Mouse (Mus musculus) kidney, postnatal 10 days (tissue): ENCODE results near the gene Nell1.

Source experiments
- DNase-seq: peaks from one replicate; pipeline ENCODE4 v3.0.0; 2021; ENCODE audit warnings: mixed read lengths

Gene Nell1

GRCm38 (mm10) chr7:50053704-50054103 lies 79.0 kb downstream of the Nell1 start:
- DNase-seq: no peak

DNA sequence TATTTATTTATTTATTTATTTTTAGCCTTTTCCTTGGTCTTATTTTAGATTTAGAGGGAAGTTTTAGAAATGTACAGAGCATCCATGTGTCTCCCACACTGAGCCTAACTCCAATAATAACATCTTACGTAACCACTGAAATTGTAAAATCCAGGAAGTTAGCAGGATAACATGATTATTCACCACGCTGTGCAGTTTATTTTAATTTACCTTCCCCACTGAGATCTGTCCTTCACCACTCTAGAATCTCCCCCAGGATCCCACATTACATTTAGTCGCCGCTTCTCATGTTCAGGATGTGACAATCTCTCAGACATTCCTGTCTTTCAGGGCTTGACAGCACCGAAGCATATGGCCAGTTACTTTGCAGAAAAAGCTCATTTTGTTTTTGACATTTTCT lies 119.8 kb downstream of the Nell1 start:
- DNase-seq: no peak

GRCm38 (mm10) chr7:50105612-50106321 lies 131.1 kb downstream of the Nell1 start:
- DNase-seq: peak; percentile 11

- DNase-seq: no peak
Observed at GRCm38 (mm10) chr7:50107261-50107660, 132.6 kb downstream of the Nell1 start.

GRCm38 (mm10) chr7:50118348-50118747 lies 143.7 kb downstream of the Nell1 start:
- DNase-seq: no peak

DNA sequence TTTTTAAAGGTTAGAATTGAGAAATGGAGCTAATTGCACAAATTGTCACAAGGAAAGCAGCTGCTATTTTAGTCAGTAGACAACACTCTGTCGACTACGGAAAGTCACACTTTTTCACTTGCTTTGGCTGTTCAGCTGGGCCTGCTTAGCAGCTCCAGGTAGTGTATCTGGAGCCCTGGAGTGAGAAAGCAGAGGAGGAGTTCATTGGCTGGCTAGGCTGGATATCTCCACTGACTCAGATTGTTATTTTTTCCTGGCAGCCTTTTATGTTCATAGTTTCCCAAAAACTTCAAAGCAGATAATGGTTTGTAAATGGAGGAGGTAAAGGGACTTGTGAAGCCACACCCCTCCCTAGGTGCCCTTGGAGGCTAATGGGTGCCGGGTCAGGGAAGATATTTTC lies 163.0 kb downstream of the Nell1 start:
- no peak for DNase-seq

DNA sequence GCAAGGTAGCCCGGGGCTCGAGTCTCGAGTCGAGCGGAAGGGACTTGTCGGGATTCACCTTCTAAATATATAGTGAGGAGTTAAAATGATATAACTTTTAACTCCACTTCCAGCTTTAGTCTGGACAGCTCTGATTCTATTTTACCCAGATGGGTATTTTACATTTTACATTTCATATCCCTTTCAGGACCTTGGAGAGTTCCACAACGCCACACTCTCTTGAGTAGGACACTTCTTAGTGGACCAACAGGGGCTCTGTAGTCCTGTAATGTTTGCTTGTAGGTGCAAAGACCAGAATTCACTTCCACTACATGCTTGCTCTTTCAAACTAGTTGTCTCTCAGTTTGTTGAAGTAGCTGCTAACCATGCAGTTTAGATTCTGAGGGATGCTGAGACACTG lies 174.7 kb downstream of the Nell1 start:
- DNase-seq: peak; percentile 25

GRCm38 (mm10) chr7:50150838-50151237 lies 176.2 kb downstream of the Nell1 start:
- DNase-seq: no peak

DNA sequence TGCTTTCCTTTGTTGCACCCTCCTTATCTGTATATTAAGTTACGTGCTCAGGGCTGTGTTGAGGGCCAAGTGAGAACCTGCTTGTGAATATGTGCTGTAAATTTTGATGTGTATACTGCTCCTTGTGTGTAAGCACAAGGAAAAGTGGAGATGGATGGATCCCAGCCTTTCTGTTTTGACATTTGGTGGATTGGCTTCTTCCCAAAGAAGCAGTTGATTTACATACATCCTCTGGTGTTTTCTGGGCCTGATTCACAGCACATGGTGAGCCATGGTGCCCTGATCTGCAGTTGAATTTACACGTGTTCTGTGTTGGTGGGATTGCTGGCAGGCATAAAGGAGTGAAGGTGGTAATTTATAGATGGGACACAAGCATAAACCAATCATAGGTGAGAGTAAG lies 179.0 kb downstream of the Nell1 start:
- DNase-seq: no peak

GRCm38 (mm10) chr7:50162602-50163001 lies 187.9 kb downstream of the Nell1 start:
- no peak for DNase-seq

DNA sequence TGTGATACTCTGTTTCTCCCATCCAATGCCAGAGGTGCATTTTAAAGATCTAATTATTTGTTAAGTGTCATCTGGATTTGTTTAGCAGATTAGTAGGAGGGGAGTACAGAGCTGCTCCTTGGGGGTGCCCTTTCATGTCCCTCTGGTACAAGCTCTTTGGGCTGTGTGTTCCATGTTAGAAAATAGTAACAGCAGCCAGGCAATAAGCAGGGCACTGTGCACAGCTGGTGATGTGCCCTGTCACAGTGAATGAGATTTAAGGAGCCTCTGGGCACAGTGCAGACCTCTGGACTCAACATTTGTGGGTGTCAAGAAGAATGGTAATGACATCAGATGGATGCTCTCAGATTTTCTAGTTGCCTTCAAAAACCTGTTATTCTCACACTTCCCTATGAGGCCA lies 194.1 kb downstream of the Nell1 start:
- DNase-seq: no peak

DNA sequence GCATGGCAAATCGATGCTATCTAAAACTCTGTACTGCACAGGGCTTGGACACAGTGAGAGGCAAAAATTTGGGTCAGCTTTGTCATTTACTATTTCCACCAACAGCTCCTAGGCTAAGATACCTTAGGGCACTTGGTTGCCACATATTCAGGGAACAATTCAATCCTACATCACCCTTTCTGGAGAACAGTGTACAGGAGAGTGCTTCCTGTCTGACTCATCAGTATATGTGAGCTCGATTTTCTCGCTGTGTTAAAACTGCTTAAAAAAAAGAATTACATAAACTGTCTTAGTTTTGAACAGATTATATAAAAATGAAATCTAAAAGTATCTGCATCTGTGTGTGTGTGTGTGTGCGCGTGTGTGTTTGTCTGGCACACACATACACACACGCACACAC lies 211.6 kb downstream of the Nell1 start:
- DNase-seq: no peak

DNA sequence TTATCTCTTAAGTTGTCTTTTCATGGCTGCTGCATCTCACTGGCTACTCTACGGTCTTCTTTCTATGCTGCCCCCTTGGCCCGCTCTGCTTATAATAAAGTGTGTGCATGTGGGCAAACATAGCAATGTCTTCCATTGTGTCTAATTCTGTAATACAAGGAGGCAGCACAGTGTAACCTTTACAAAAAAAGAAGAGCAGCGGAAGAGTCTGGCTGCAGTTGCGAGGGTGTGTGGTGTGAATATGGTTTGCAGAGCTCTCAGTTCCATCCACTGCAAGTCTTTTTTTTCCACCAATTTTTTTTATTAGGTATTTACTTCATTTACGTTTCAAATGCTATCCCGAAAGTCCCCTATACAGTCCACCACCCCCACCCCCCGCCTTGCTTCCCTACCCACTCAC lies 219.3 kb downstream of the Nell1 start:
- DNase-seq: no peak

- DNase-seq: no peak
Observed at GRCm38 (mm10) chr7:50195080-50195611, 220.5 kb downstream of the Nell1 start.

- peak; percentile 9 for DNase-seq
Observed at GRCm38 (mm10) chr7:50205268-50205667, 230.6 kb downstream of the Nell1 start.

DNA sequence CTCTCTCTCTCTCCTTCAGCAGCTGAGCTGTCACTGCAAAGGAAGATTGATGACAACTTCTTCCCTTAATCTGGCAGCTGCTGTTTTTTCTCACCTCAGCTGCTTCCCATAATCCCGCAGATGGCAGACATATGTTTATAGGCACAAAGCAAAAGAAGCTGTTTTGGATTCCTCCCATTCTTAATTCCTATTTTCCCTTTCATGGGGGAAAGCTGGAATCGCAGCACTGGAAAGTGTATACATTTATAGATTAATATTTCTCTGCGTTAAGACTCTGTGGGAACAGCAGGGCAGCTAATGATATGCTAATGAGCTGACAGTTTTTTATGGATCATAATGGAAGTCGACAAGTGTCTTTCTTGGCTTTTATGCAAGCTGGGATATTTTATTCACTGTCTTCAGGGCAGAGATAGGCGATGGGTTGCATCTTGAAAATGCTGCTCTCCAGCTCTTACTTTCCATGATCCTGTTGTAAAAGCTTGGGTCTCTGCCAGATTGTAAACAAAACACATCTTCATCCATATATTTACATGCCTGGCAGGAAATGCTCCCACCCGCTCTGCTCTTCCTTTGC lies 236.1 kb downstream of the Nell1 start:
- no peak for DNase-seq

DNA sequence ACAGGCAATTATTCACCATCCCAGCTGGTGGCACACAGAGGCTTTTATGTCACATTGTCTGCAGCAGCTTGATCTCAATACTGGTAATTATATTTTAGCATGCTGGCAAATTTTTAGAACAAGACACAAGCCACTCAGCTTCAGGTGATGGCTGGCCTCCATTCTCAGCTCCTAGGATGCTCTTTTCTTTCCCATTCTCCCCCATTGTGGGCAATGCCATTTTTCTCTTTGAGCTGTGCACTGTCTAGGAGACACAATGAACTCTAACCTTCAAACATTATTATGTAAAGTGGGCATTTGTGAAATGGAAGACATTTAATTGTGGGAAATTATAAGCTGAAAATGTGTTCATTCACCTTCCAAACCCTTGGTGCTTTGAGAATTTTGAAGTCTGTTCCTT lies 247.2 kb downstream of the Nell1 start:
- DNase-seq: no peak

- DNase-seq: no peak
Observed at GRCm38 (mm10) chr7:50226621-50227020, 252.0 kb downstream of the Nell1 start.

- DNase-seq: no peak
Observed at GRCm38 (mm10) chr7:50228273-50228672, 253.6 kb downstream of the Nell1 start.

DNA sequence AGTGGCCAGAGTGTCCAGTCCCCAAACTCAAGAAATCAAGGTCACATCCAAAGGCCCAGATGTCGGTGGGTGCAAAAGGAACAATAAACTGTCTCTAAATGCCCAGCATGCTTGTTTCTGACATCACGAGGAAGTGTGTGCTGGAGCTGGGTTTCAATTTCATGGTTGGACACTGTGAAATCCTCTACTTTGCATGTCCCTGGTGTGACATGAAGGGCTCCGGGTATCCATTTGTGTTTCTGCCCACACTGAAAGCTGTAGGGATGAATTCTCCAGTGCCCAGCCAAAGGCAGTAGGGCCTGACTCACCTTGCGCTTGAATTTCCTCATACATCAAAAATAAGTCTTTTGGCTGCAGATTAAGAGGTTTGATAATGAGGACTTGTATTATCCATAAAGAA lies 266.5 kb downstream of the Nell1 start:
- no peak for DNase-seq

- DNase-seq: no peak
Observed at GRCm38 (mm10) chr7:50241634-50242273, 267.1 kb downstream of the Nell1 start.

DNA sequence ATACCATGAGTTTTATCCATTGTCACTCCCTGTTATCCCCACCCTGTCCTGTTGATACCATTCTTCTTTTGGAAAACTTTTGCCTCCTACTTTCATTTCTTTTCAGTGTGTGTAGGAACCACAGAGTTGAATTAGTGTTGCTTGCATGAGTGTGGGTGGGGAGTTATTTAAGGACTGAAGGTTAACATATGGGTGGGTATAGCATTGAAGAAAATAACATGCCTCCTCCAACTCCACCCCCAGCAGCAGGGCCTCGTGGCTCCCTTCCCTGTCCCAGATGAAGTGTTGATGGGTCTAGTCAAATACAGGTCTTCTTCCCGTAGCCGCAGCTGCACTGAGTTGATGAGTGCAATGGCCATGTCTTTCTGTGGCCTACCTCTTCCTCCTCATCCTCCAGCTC lies 278.5 kb downstream of the Nell1 start:
- DNase-seq: no peak

DNA sequence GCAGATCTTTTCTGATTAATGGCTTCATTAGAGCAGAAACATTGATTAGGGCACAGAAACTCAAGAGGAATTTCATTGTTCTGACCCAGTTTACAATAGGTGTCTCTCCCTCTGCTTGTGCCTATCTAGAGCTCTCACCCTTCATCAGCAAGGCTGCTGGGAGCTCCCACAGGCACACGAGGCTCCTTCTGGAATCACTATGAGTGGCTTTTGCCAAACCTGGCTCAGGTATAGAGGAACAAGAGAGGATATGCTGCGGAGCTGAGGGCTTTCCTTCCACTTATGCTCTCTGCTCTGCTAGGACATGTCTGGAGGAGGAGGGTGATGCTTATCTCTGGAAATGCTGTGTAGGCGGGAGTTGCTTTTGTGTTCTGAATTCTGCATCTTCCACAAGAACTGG lies 285.4 kb downstream of the Nell1 start:
- DNase-seq: no peak

DNA sequence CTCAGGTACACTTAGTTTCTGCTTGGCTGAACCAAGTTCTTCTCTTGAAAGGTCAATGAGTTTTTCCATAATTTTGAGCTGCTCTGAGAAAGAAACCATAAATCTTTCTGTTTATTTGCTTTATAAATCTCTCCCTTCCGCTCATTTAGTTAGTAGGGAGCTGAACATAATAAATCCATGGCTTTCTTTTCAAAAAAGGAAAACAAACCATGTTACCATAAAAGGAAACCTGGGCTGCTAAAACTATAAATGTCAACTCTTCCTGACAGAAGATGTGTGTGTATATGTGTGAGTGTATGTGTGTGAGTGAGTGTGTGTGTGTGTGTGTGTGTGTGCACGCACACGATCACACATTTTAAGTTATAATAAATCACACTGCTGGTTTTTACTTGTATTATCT lies 320.8 kb downstream of the Nell1 start:
- no peak for DNase-seq
